31 mouse cellular contexts compared by ENCODE assay signal in genomic region chr1:179969776-179970428, GRCm38 (mm10). TPM values are rescaled to one million over a fixed set of nuclear protein-coding genes. Genes with fewer than 3 reads are reported as not detected.
DNase-seq lines count a peak whose midpoint lies in the region; ATAC-seq and TF ChIP-seq lines count a peak whose summit lies in the region.
"Had no signal": no experiment of that assay in that cellular context is flagged by ENCODE, and none has a peak within 500 bp of the region (broad histone marks: within the 10 kb centered on the region; RNA-seq: fewer than 3 reads in every experiment).

No protein-coding gene starts in this region.

- H3K4me1 ChIP-seq in lung, embryonic 14.5 days (ENCODE audit: insufficient read depth), result no peaks in the 10 kb centered on the region

- no peak for TF ChIP-seq CTCF in lung, embryonic 14.5 days (IDR thresholded peaks at IDR 0.05; ENCODE audit: low read depth)
- TF ChIP-seq CTCF in C2C12 (IDR thresholded peaks at IDR 0.05; ENCODE audit: control insufficient read depth, insufficient read depth, insufficient read length) (no peak), Patski (IDR thresholded peaks at IDR 0.05) (no peak)
- TF ChIP-seq CTCF in layer of hippocampus, adult 2 months (conservative IDR thresholded peaks at IDR 0.05), result no peak

- H3K79me2 ChIP-seq in C2C12 (ENCODE audit: control insufficient read depth, insufficient read depth), result peaks cover 98% of the 10 kb centered on the region

- intact Hi-C loops in left cerebral cortex, postnatal 36 days (cut with DNase I), result loop anchor here (10.0 kb wide), 1 partner anchor 175 kb away; no protein-coding TSS in a partner anchor

- H3K4me2 ChIP-seq in lung, embryonic 14.5 days, result no peak overlapping the region
- H3K4me2 ChIP-seq: embryonic facial prominence, embryonic 13.5 days; forebrain, embryonic 12.5 days; heart, embryonic 12.5 days; lung, embryonic 15.5 days; midbrain, embryonic 11.5 days; neural tube, embryonic 12.5 days had no signal

- POLR2A ChIA-PET in Patski (lab: Charles Lee), result interaction anchor here (1.1 kb wide), 1 partner anchor 10 kb away, joined by 3 read pairs; no protein-coding TSS in a partner anchor

- H3K27ac ChIP-seq in lung, embryonic 14.5 days (ENCODE audit: low read depth), result no peak overlapping the region
- no peak overlapping the region for H3K27ac ChIP-seq in layer of hippocampus, adult 2 months
- H3K27ac ChIP-seq: embryonic facial prominence, embryonic 13.5 days; forebrain, embryonic 12.5 days; kidney, postnatal 0 days; liver, embryonic 14.5 days; lung, embryonic 15.5 days; neural tube, embryonic 12.5 days had no signal

- H3K9me3 ChIP-seq in lung, embryonic 14.5 days (ENCODE audit: low read depth, low read length), result no peaks in the 10 kb centered on the region
- H3K9me3 ChIP-seq: embryonic facial prominence, embryonic 13.5 days; forebrain, embryonic 12.5 days; heart, embryonic 12.5 days; lung, embryonic 15.5 days; neural tube, embryonic 12.5 days had no signal

- in situ Hi-C loops in Patski (cut with MboI; ENCODE audit: low pct_unique_long_range_greater_than_20kb), result no loop called here

- 59% methylated on average over 5 of the region's 5 CpGs for WGBS in lung, embryonic 14.5 days

- H3K36me3 ChIP-seq in lung, embryonic 14.5 days (ENCODE audit: insufficient read depth), result no peaks in the 10 kb centered on the region
- no peaks in the 10 kb centered on the region for H3K36me3 ChIP-seq in C2C12 (ENCODE audit: control insufficient read depth, insufficient read depth)
- H3K36me3 ChIP-seq: embryonic facial prominence, embryonic 13.5 days; forebrain, embryonic 12.5 days; heart, embryonic 12.5 days; lung, embryonic 15.5 days; neural tube, embryonic 12.5 days had no signal

- no peaks in the 10 kb centered on the region for H3K27me3 ChIP-seq in lung, embryonic 14.5 days (ENCODE audit: insufficient read depth, low read length)
- H3K27me3 ChIP-seq in C2C12 (ENCODE audit: control insufficient read depth, insufficient read depth, insufficient read length) (no peaks in the 10 kb centered on the region), Patski (no peaks in the 10 kb centered on the region)
- H3K27me3 ChIP-seq: embryonic facial prominence, embryonic 13.5 days; forebrain, embryonic 12.5 days; heart, embryonic 12.5 days; lung, embryonic 15.5 days; neural tube, embryonic 12.5 days had no signal

- H3ac ChIP-seq in C2C12 (ENCODE audit: control insufficient read depth, insufficient read length, low read depth), result no peak overlapping the region

- CTCF ChIA-PET in Patski (lab: Charles Lee), result interaction anchor here (0.8 to 1.7 kb wide), 4 partner anchors 30 to 124 kb away, joined by 3 to 4 read pairs (median 3); no protein-coding TSS in a partner anchor

- peaks cover 75% of the 10 kb centered on the region for H3K79me3 ChIP-seq in C2C12 (ENCODE audit: low read depth)

- peak; percentile 21 for DNase-seq in lung, embryonic 14.5 days
- no peak for DNase-seq in lung, postnatal 10 days
- peak; percentile 92 for DNase-seq in 3T3-L1 (ENCODE audit: low read depth, low spot score)
- DNase-seq in Patski (ENCODE audit: low read depth, low spot score), result peak; percentile 59
- DNase-seq in layer of hippocampus, adult 2 months (ENCODE audit: low spot score in 2 of 2), result no peak
- no peak for DNase-seq in cerebellum, postnatal 25 days
- no peak for DNase-seq in left cerebral cortex, postnatal 36 days (ENCODE audit: low spot score in 2 of 2)
- DNase-seq: adrenal gland, postnatal 14 days; cerebellum, adult 11 months; cerebellum, adult 9-10 months; embryo, embryonic 11 days; forebrain, postnatal 0 days; gastrocnemius, postnatal 14 days; heart, adult 11 months; heart, postnatal 10 days; kidney, adult 8-10 months; kidney, postnatal 4 days; liver; right cerebral cortex, adult 18-20 months had no signal

- no peak overlapping the region for H3K9ac ChIP-seq in lung, embryonic 14.5 days
- H3K9ac ChIP-seq: embryonic facial prominence, embryonic 13.5 days; forebrain, embryonic 12.5 days; forebrain, postnatal 0 days; heart, embryonic 12.5 days; liver, embryonic 14.5 days; lung, embryonic 15.5 days; neural tube, embryonic 12.5 days had no signal

- no peak overlapping the region for H3K4me3 ChIP-seq in lung, embryonic 14.5 days (ENCODE audit: low read depth, low read length)
- H3K4me3 ChIP-seq in C2C12 (ENCODE audit: insufficient read depth, poor library complexity, severe bottlenecking), result no peak overlapping the region
- no peak overlapping the region for H3K4me3 ChIP-seq in layer of hippocampus, adult 2 months
- H3K4me3 ChIP-seq: embryonic facial prominence, embryonic 13.5 days; forebrain, embryonic 12.5 days; heart, embryonic 12.5 days; lung, embryonic 15.5 days; neural tube, embryonic 12.5 days had no signal

- ATAC-seq in lung, embryonic 14.5 days (ENCODE audit: insufficient read depth), result no peak
- ATAC-seq in Patski, result peak; percentile 93
- ATAC-seq: CD4-positive, CD25-positive, alpha-beta regulatory T cell, adult 4 months; forebrain, postnatal 0 days; hindbrain, embryonic 16.5 days; midbrain, embryonic 16.5 days had no signal

TF ChIP-seq in C2C12, 6 proteins besides CTCF, POLR2A, EP300 and RAD21:
- TF ChIP-seq MAX (IDR thresholded peaks at IDR 0.05) (peak; percentile 44), MYOD1 (IDR thresholded peaks at IDR 0.05; ENCODE audit: control insufficient read depth, insufficient read length, low read depth) (no peak), MYOG (IDR thresholded peaks at IDR 0.05; ENCODE audit: control insufficient read depth, extremely low read depth, insufficient read length) (no peak), CEBPB (IDR thresholded peaks at IDR 0.05; ENCODE audit: low read depth) (peak; percentile 81), USF1 (IDR thresholded peaks at IDR 0.05; ENCODE audit: low read depth) (no peak), FOSL1 (IDR thresholded peaks at IDR 0.05; ENCODE audit: insufficient read depth, low read length, poor library complexity, severe bottlenecking) (peak; percentile 19)

RNA-seq across cellular contexts. Expression of gene Cdc42bpa, which starts 9.6 kb away (rescaled TPM):
- polyA plus RNA-seq in lung, embryonic 14.5 days (2014; fragmentation: Nextera tagmentation; extraction: Ambion mirVana), result 14.9 and 15.4 TPM in 2 replicates
- polyA plus RNA-seq in C2C12 (2012; fragmentation: generic; extraction: Trizol) (10.7 TPM), Patski (2021) (35.1 TPM)
- total RNA-seq in layer of hippocampus, adult 2 months (2021), result 100 to 1,000 TPM; 229 to 247 TPM
- total RNA-seq in left cerebral cortex, postnatal 36 days (2021), result 100 to 1,000 TPM; 231 to 266 TPM

Comparison
In these comparisons a context has a peak if more than half of its experiments do, and no peak if none do; other contexts are left out.
1. DNase-seq: peak in lung, embryonic 14.5 days (single experiment), 3T3-L1 (single experiment) and Patski (single experiment); none in lung, postnatal 10 days (single experiment), layer of hippocampus, adult 2 months (0 of 2), cerebellum, postnatal 25 days (0 of 2) and left cerebral cortex, postnatal 36 days (0 of 2).